Mouse (Mus musculus): ENCODE measurements at regions not wholly inside any gene's neighbourhood (a gene's known extent, or its start where the extent isn't known, plus 50 kb on each side); places are given as distances from the start of the nearest gene placed in this dataset.

DNA sequence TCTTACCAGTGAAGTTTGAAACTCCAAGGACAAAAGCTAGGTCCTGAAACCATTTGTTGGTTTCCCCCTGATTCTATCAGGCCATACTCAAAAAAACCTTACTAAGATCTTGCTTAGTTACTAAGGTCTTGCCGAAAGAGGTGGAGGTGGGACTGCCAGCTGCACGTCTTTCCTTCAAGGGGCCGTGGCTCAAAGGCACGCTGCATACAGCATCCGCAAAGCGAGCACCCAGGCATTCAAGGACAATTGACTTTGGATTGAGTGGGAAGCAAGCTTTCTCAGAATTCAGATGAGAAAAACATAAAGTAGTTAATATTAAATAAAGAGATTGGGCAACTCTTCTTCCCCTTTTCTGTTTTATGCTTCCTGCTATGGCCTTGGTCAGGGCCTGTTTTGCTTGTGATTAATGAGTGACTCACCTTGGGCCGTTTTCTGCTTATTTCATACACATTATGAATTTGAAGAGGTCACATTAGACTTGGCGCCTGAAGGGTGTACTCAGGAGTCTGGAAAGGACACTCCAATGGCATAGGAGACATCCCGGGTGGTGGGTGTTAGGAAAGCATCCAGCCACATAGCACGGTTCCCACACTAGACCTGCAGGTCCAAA lies 166.1 kb downstream of the Cyld start:
- TF ChIP-seq CTCF (IDR thresholded peaks at IDR 0.05) (no peak), EP300 (IDR thresholded peaks at IDR 0.05; ENCODE audit: insufficient read depth, low read depth, low read length) (no peak), POLR2A (IDR thresholded peaks at IDR 0.05; ENCODE audit: insufficient read depth, low read depth, low read length) (no peak)

All from heart, adult 2 months (tissue).